Mouse (Mus musculus) cerebellum, adult 2 months (tissue): ENCODE measurements around the gene Saysd1. TPM values are rescaled to one million over a fixed set of nuclear protein-coding genes. Genes with fewer than 3 reads are reported as not detected.
A peak's percentile ranks its signal among the peaks of the same experiment; 100 is the strongest.

Experiments
- DNase-seq, 2 experiments: peaks; one replicate each; pipeline ENCODE4 v3.0.0; 2021
- H3K27ac ChIP-seq: fragments of 200-500 bp; 2 replicates; pipeline ENCODE4 v1.5.1; 2012; ENCODE audit warnings: low read length, control low read depth, inconsistent platforms; ENCODE audit not compliant: insufficient read depth
- H3K27me3 ChIP-seq: fragments of 200-500 bp; 2 replicates; pipeline ENCODE4 v1.6.1; 2012; ENCODE audit warnings: inconsistent platforms, mild to moderate bottlenecking, low read length, moderate library complexity; ENCODE audit not compliant: control insufficient read depth, insufficient read depth
- H3K4me1 ChIP-seq: fragments of 200-500 bp; 2 replicates; pipeline ENCODE4 v1.6.1; 2011; ENCODE audit warnings: low read length; ENCODE audit not compliant: control insufficient read depth, insufficient read depth
- H3K4me3 ChIP-seq: fragments of 200-500 bp; replicated peaks from 2 replicates; pipeline ENCODE3; 2011; ENCODE audit warnings: mild to moderate bottlenecking, low read depth, low read length, control low read depth; ENCODE audit not compliant: insufficient read depth
- CTCF ChIP-seq: fragments of 200-500 bp; IDR thresholded peaks from 2 replicates; pipeline ENCODE4 v1.5.1; 2011; ENCODE audit warnings: low read depth, mild to moderate bottlenecking, control low read depth, low read length, moderate library complexity, borderline replicate concordance; ENCODE audit not compliant: insufficient read depth
- POLR2A ChIP-seq: fragments of 200-500 bp; IDR thresholded peaks from 2 replicates; pipeline ENCODE4 v1.6.1; 2011; ENCODE audit warnings: low read length, control low read depth, borderline replicate concordance; ENCODE audit not compliant: insufficient read depth
- WGBS: fragments of 180-500 bp; shearing (Covaris S2); methylation state at CpG from one replicate; pipeline ENCODE4 v1.1.7; 2018; 5-methylcytosine and 5-hydroxymethylcytosine counted together
- polyA plus RNA-seq: library from polyadenylated mRNA; depleted of rRNA; stranded (reverse); fragments of >200 nt; gene quantifications from 2 replicates; pipeline ENCODE4 v1.2.3, GENCODE M21; 2012

Gene Saysd1
- polyA plus RNA-seq, 1 experiment = 7.5 TPM

- no peak for TF ChIP-seq POLR2A
- no peak for TF ChIP-seq CTCF
- 80% methylated on average over 4 of the region's 4 CpGs for WGBS
These were observed 5.8 kb upstream of the Saysd1 start for GRCm38 (mm10) chr14:20144093-20144492.

DNA sequence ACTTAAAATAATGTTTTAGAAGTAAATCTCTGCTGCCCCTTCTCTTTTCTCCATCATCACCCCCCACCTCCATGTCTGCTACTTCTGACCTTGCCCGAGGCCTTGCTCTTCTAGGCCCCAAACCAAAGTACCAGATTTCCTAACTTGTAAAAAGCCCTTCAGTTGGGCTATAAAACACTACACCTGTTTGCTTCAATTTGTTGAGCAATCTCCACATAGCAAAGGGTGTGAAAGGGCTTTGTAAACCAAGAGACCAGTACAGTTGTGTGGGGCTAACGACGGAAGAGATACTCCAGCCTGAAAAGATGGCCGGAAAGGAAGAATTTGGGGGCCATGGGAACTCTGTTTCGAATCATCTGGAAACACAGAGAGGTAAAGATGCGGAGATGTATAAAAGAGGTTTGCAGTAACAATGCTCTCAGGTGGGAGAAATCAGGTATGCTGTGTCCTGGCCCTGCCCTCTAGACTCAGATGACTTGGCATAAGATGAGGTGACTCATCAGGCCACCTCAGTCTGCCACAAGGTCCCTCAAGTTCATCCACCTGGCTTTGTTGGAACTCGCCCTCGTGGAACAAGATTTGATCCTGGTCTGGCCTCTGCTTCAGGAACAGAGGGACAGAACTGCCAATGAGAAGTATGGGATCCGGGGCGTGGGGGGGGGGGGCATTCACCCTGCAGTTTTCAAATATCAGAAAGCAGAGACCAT, 3.2 kb downstream of the Saysd1 start:
- Histone ChIP-seq H3K4me1 (no peaks in the 10 kb centered on the region), H3K27ac (no peak overlapping the region), H3K27me3 (no peaks in the 10 kb centered on the region), H3K4me3 (no peak overlapping the region)
- no peak for DNase-seq
- 86% methylated on average over 10 of the region's 10 CpGs for WGBS
- TF ChIP-seq CTCF = no peak
- no peak for TF ChIP-seq POLR2A

More at GRCm38 (mm10) chr14:20144093-20144492, 5.8 kb upstream of the Saysd1 start:
- Histone ChIP-seq H3K27me3 (no peaks in the 10 kb centered on the region), H3K27ac (peak overlapping the region; percentile 5; the same call in 1 of the 2 replicates), H3K4me3 (no peak overlapping the region), H3K4me1 (no peaks in the 10 kb centered on the region)
- DNase-seq = peak in 1 of 2 experiments; percentile 17

DNA sequence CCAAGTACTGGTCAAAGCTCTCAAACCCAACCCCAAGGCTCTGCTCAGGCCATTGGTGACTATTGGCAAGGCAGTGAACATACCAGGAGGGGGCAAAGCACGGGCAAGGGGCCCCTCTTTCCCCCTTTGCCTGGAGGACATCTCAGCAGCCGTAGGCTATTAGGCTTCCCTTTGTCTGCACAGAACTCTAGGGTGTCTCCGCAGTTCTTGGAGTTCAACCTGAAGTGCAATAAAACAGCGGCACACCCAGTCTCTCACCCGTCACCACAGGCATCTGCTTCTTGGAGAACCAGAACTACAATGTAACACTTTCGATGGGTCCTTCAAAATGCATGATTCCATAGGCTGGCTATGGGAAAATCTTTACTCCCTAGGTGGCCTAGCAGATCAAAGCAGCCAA, 10.2 kb downstream of the Saysd1 start:
- no peak overlapping the region for H3K4me3 ChIP-seq
- 84% methylated on average over 6 of the region's 6 CpGs for WGBS
- DNase-seq = no peak
- H3K4me1 ChIP-seq = no peaks in the 10 kb centered on the region
- TF ChIP-seq POLR2A (no peak), CTCF (no peak)
- no peak overlapping the region for H3K27ac ChIP-seq
- H3K27me3 ChIP-seq = no peaks in the 10 kb centered on the region

- H3K4me1 ChIP-seq = no peaks in the 10 kb centered on the region
These were observed 10.8 kb downstream of the Saysd1 start for GRCm38 (mm10) chr14:20127406-20128087.

GRCm38 (mm10) chr14:20120868-20121267, 17.5 kb downstream of the Saysd1 start:
- DNase-seq = no peak
- Histone ChIP-seq H3K27ac (no peak overlapping the region), H3K4me1 (no peaks in the 10 kb centered on the region), H3K4me3 (no peak overlapping the region), H3K27me3 (no peaks in the 10 kb centered on the region; the same call in 1 of the 2 replicates)
- TF ChIP-seq CTCF = no peak
- TF ChIP-seq POLR2A = no peak
- WGBS = 68% methylated on average over 5 of the region's 5 CpGs

More at GRCm38 (mm10) chr14:20127406-20128087, 10.8 kb downstream of the Saysd1 start:
- TF ChIP-seq CTCF = no peak
- no peak for TF ChIP-seq POLR2A
- Histone ChIP-seq H3K27me3 (no peaks in the 10 kb centered on the region), H3K27ac (no peak overlapping the region), H3K4me3 (no peak overlapping the region)
- WGBS = 69% methylated on average over 15 of the region's 15 CpGs
- DNase-seq = no peak

GRCm38 (mm10) chr14:20120012-20120411, 18.3 kb downstream of the Saysd1 start:
- TF ChIP-seq CTCF (no peak), POLR2A (no peak)
- DNase-seq = no peak

GRCm38 (mm10) chr14:20116149-20116605, 22.2 kb downstream of the Saysd1 start:
- Histone ChIP-seq H3K27ac (no peak overlapping the region), H3K27me3 (no peaks in the 10 kb centered on the region; the same call in 1 of the 2 replicates), H3K4me1 (no peaks in the 10 kb centered on the region), H3K4me3 (no peak overlapping the region)
- TF ChIP-seq POLR2A (no peak), CTCF (no peak)
- 51% methylated on average over 9 of the region's 9 CpGs for whole genome bisulfite sequencing
- no peak for DNase-seq

More at GRCm38 (mm10) chr14:20120012-20120411, 18.3 kb downstream of the Saysd1 start:
- Histone ChIP-seq H3K27ac (no peak overlapping the region), H3K4me3 (no peak overlapping the region), H3K27me3 (no peaks in the 10 kb centered on the region; the same call in 1 of the 2 replicates), H3K4me1 (no peaks in the 10 kb centered on the region)
- 91% methylated on average over 11 of the region's 11 CpGs for WGBS

DNA sequence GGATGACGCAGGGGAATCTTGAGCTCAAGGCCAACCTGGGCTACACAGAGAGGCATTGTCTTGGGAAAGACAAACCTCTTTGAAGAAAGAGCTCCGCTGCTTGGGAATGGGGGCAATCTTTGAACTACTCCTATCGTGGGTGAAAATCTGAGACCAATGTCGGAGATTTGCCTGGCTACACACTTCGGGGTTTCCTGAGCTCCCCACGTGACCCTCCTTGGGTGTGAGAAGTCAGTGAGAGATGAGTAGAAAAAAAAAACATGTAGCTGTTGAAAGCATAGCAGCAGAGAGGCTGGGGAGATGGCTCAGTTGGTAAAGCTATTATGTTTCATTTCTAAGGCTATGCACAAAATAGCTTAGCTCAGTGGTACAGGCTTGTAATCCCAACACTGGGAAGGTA, 23.4 kb downstream of the Saysd1 start:
- Histone ChIP-seq H3K4me3 (no peak overlapping the region), H3K4me1 (no peaks in the 10 kb centered on the region), H3K27me3 (no peaks in the 10 kb centered on the region; the same call in 1 of the 2 replicates), H3K27ac (no peak overlapping the region)
- 91% methylated on average over 6 of the region's 6 CpGs for WGBS
- TF ChIP-seq POLR2A = no peak
- no peak for TF ChIP-seq CTCF
- no peak for DNase-seq
